Mouse (Mus musculus) NIH3T3 (cell line): Measurements from ENCODE around the gene Qsox2.

Experiments used
- DNase-seq: peaks from one replicate; pipeline ENCODE4 v3.0.0-alpha.2; 2012; ENCODE audit warnings: low read depth

Gene Qsox2

GRCm38 (mm10) chr2:26237290-26237782 lies at the start of gene Qsox2:
Gene Qsox2 (minus strand): TSS chr2:26237525.
- peak; percentile 98 for DNase-seq

- DNase-seq, result no peak
Measured at GRCm38 (mm10) chr2:26286391-26286790, 49.1 kb upstream of the Qsox2 start.

GRCm38 (mm10) chr2:26285804-26286203 lies 48.5 kb upstream of the Qsox2 start:
- peak; percentile 37 for DNase-seq

GRCm38 (mm10) chr2:26280594-26280993 lies 43.3 kb upstream of the Qsox2 start:
- no peak for DNase-seq

GRCm38 (mm10) chr2:26279712-26280111 lies 42.4 kb upstream of the Qsox2 start:
- no peak for DNase-seq

GRCm38 (mm10) chr2:26273611-26274010 lies 36.3 kb upstream of the Qsox2 start:
- peak; percentile 88 for DNase-seq

- no peak for DNase-seq
Measured at GRCm38 (mm10) chr2:26268216-26268615, 30.9 kb upstream of the Qsox2 start.

GRCm38 (mm10) chr2:26266066-26266742 lies 28.9 kb upstream of the Qsox2 start:
- DNase-seq, result no peak

- peak; percentile 75 for DNase-seq
Measured at GRCm38 (mm10) chr2:26265095-26265494, 27.8 kb upstream of the Qsox2 start.

GRCm38 (mm10) chr2:26264646-26265045 lies 27.3 kb upstream of the Qsox2 start:
- no peak for DNase-seq

- no peak for DNase-seq
Measured at GRCm38 (mm10) chr2:26257315-26258096, 20.2 kb upstream of the Qsox2 start.

- DNase-seq, result no peak
Measured at GRCm38 (mm10) chr2:26254816-26255215, 17.5 kb upstream of the Qsox2 start.

- no peak for DNase-seq
Measured at GRCm38 (mm10) chr2:26252514-26253206, 15.3 kb upstream of the Qsox2 start.

- DNase-seq, result peak; percentile 69
Measured at GRCm38 (mm10) chr2:26247531-26247930, 10.2 kb upstream of the Qsox2 start.

GRCm38 (mm10) chr2:26240841-26241240 lies 3.5 kb upstream of the Qsox2 start:
- peak; percentile 13 for DNase-seq

GRCm38 (mm10) chr2:26240330-26240729 lies 3.0 kb upstream of the Qsox2 start:
- no peak for DNase-seq

- no peak for DNase-seq
Measured at GRCm38 (mm10) chr2:26236681-26237289, 540 bp downstream of the Qsox2 start.

GRCm38 (mm10) chr2:26234771-26235170 lies 2.6 kb downstream of the Qsox2 start:
- DNase-seq, result no peak

- DNase-seq, result no peak
Measured at GRCm38 (mm10) chr2:26234253-26234652, 3.1 kb downstream of the Qsox2 start.

- no peak for DNase-seq
Measured at GRCm38 (mm10) chr2:26231366-26231765, 6.0 kb downstream of the Qsox2 start.

GRCm38 (mm10) chr2:26230253-26230652 lies 7.1 kb downstream of the Qsox2 start:
- DNase-seq, result peak; percentile 42

- DNase-seq, result peak; percentile 80
Measured at GRCm38 (mm10) chr2:26227788-26228187, 9.5 kb downstream of the Qsox2 start.
